ENCODE assay signal across 9 mouse cellular contexts in genomic region chr11:100745085-100745484, GRCm38 (mm10). TPM values are rescaled to one million over a fixed set of nuclear protein-coding genes. Genes with fewer than 3 reads are reported as not detected.
DNase-seq lines count a peak whose midpoint lies in the region; ATAC-seq lines count a peak whose summit lies in the region.
"Had no signal": no experiment of that assay in that cellular context is flagged by ENCODE, and none has a peak within 500 bp of the region (broad histone marks: within the 10 kb centered on the region; RNA-seq: fewer than 3 reads in every experiment).

No protein-coding gene starts in this region.

- peak; percentile 32 to 72 for DNase-seq in left cerebral cortex, postnatal 25 days (ENCODE audit: low spot score in 2 of 2)
- no peak for DNase-seq in left cerebral cortex, adult 9 months (ENCODE audit: low spot score in 2 of 2)
- peak; percentile 80 for DNase-seq in NIH3T3 (ENCODE audit: low read depth)
- peak; percentile 62 for DNase-seq in cerebellum, adult 9-11 months
- DNase-seq in midbrain, embryonic 14.5 days: peak; percentile 83
- DNase-seq in thymus, postnatal 25 days: peak; percentile 67

- H3K27me3 ChIP-seq in hindbrain, embryonic 13.5 days: peaks cover 17% of the 10 kb centered on the region
- H3K27me3 ChIP-seq in midbrain, embryonic 14.5 days (ENCODE audit: control insufficient read depth, insufficient read depth, low read length): no peaks in the 10 kb centered on the region

- H3K4me2 ChIP-seq in hindbrain, embryonic 13.5 days: no peak overlapping the region
- no peak overlapping the region for H3K4me2 ChIP-seq in midbrain, embryonic 14.5 days (ENCODE audit: low read length)

- 12% methylated on average over 6 of the region's 6 CpGs for WGBS in hindbrain, embryonic 13.5 days
- 14% methylated on average over 6 of the region's 6 CpGs for WGBS in midbrain, embryonic 14.5 days

- peaks cover 65% of the 10 kb centered on the region for H3K36me3 ChIP-seq in hindbrain, embryonic 13.5 days
- H3K36me3 ChIP-seq in midbrain, embryonic 14.5 days (ENCODE audit: control insufficient read depth, insufficient read depth, low read length): peaks cover 41% of the 10 kb centered on the region

- H3K4me3 ChIP-seq in hindbrain, embryonic 13.5 days: no peak overlapping the region
- H3K4me3 ChIP-seq in midbrain, embryonic 14.5 days (replicated peaks; ENCODE audit: low read depth, low read length): no peak overlapping the region
- H3K4me3 ChIP-seq: myocyte had no signal

- 0 out of 2 replicates have a peak, but pooled peaks have one; percentile 55 for ATAC-seq in hindbrain, embryonic 13.5 days (ENCODE audit: low FRiP score)
- ATAC-seq in midbrain, embryonic 14.5 days (ENCODE audit: low FRiP score, low TSS enrichment): 0 out of 2 replicates have a peak, but pooled peaks have one; percentile 11

- H3K9me3 ChIP-seq in hindbrain, embryonic 13.5 days: no peaks in the 10 kb centered on the region
- no peaks in the 10 kb centered on the region for H3K9me3 ChIP-seq in midbrain, embryonic 14.5 days (ENCODE audit: control insufficient read depth, low read length)

- no peak overlapping the region for H3K9ac ChIP-seq in hindbrain, embryonic 13.5 days
- no peak overlapping the region for H3K9ac ChIP-seq in midbrain, embryonic 14.5 days (replicated peaks; ENCODE audit: low read length)

- H3K4me1 ChIP-seq in hindbrain, embryonic 13.5 days (replicated peaks): no peaks in the 10 kb centered on the region; the same call in 1 of the 2 replicates
- no peaks in the 10 kb centered on the region for H3K4me1 ChIP-seq in midbrain, embryonic 14.5 days (ENCODE audit: control insufficient read depth, insufficient read depth, low read length)

- intact Hi-C loops in left cerebral cortex, postnatal 25 days (cut with DNase I): no loop called here

- no peak overlapping the region for H3K27ac ChIP-seq in hindbrain, embryonic 13.5 days
- H3K27ac ChIP-seq in midbrain, embryonic 14.5 days (replicated peaks; ENCODE audit: low read depth, low read length): no peak overlapping the region

RNA-seq across cellular contexts. Expression of gene Rab5c, which starts 7.1 kb away (rescaled TPM):
- 100 to 1,000 TPM; 152 to 158 TPM for total RNA-seq in left cerebral cortex, postnatal 25 days (2021)
- 28.2 and 29.0 TPM in 2 replicates for polyA plus RNA-seq in hindbrain, embryonic 13.5 days (2015; fragmentation: Nextera tagmentation; extraction: Ambion mirVana)
- polyA plus RNA-seq in midbrain, embryonic 14.5 days (2014; fragmentation: Nextera tagmentation; extraction: Ambion mirVana): 86.8 and 156 TPM in 2 replicates

RNA-seq across cellular contexts. Expression of gene Kcnh4, which starts 14.7 kb away (rescaled TPM):
- total RNA-seq in left cerebral cortex, postnatal 25 days (2021): 10 to 100 TPM; 10.2 to 16.6 TPM
- polyA plus RNA-seq in hindbrain, embryonic 13.5 days (2015; fragmentation: Nextera tagmentation; extraction: Ambion mirVana): 7.4 and 7.5 TPM in 2 replicates
- polyA plus RNA-seq in midbrain, embryonic 14.5 days (2014; fragmentation: Nextera tagmentation; extraction: Ambion mirVana): 9.8 and 13.0 TPM in 2 replicates

RNA-seq across cellular contexts. Expression of gene Hcrt, which starts 17.6 kb away (rescaled TPM):
- total RNA-seq in left cerebral cortex, postnatal 25 days (2021): 10 to 100 TPM in 1 of 2 experiments, not detected in 1; 27.1 TPM
- polyA plus RNA-seq in hindbrain, embryonic 13.5 days (2015; fragmentation: Nextera tagmentation; extraction: Ambion mirVana): 0.42 TPM in 1 of 2 replicates, not detected in the other
- polyA plus RNA-seq in midbrain, embryonic 14.5 days (2014; fragmentation: Nextera tagmentation; extraction: Ambion mirVana): 0.55 TPM in 1 of 2 replicates, not detected in the other
- polyA plus RNA-seq: myocyte had no signal

RNA-seq across cellular contexts. Expression of gene Ghdc, which starts 25.7 kb away (rescaled TPM):
- 1 to 10 TPM; 6.3 to 9.7 TPM for total RNA-seq in left cerebral cortex, postnatal 25 days (2021)
- polyA plus RNA-seq in hindbrain, embryonic 13.5 days (2015; fragmentation: Nextera tagmentation; extraction: Ambion mirVana): 3.8 and 5.9 TPM in 2 replicates
- polyA plus RNA-seq in midbrain, embryonic 14.5 days (2014; fragmentation: Nextera tagmentation; extraction: Ambion mirVana): 3.0 TPM in 2 replicates

RNA-seq across cellular contexts. Expression of gene Hspb9, which starts 31.4 kb away (rescaled TPM):
- total RNA-seq in left cerebral cortex, postnatal 25 days (2021): not detected
- polyA plus RNA-seq in hindbrain, embryonic 13.5 days (2015; fragmentation: Nextera tagmentation; extraction: Ambion mirVana): 0.43 TPM in 1 of 2 replicates, not detected in the other
- 0.70 TPM in 1 of 2 replicates, not detected in the other for polyA plus RNA-seq in midbrain, embryonic 14.5 days (2014; fragmentation: Nextera tagmentation; extraction: Ambion mirVana)
- polyA plus RNA-seq: frontal cortex, adult 2 months had no signal

Comparison
In these comparisons a context has a peak if more than half of its experiments do, and no peak if none do; other contexts are left out.
1. DNase-seq: peak in left cerebral cortex, postnatal 25 days (2 of 2), NIH3T3 (single experiment), cerebellum, adult 9-11 months (single experiment), midbrain, embryonic 14.5 days (single experiment) and thymus, postnatal 25 days (single experiment); none in left cerebral cortex, adult 9 months (0 of 2).